Mouse (Mus musculus) thymus, postnatal 36 days (tissue): ENCODE data around the gene Lmbrd2.
"Not testable (repeated sequence)": the region's sequence is repeated elsewhere in the genome, so short reads cannot be mapped to it uniquely, and the experiment has no call there.

ENCODE experiments used
- DNase-seq, 2 experiments: peaks; one replicate each; pipeline ENCODE4 v3.0.0; 2022; ENCODE audit warnings: mixed read lengths in 2 of 2

The Lmbrd2 gene

GRCm38 (mm10) chr15:9134891-9135507 lies 5.4 kb upstream of the Lmbrd2 start:
- DNase-seq, result no peak

GRCm38 (mm10) chr15:9139447-9139846 lies 903 bp upstream of the Lmbrd2 start:
- DNase-seq, result no peak

- no peak for DNase-seq
These were observed 378 bp downstream of the Lmbrd2 start for GRCm38 (mm10) chr15:9140684-9141171.

GRCm38 (mm10) chr15:9155325-9155724 lies 15.0 kb downstream of the Lmbrd2 start, which contains the start of gene Skp2:
Skp2 (minus strand) TSS chr15:9155425.
- DNase-seq, result no peak

- DNase-seq, result no peak
These were observed 22.3 kb downstream of the Lmbrd2 start for GRCm38 (mm10) chr15:9162557-9163070.

- no peak for DNase-seq
These were observed 23.8 kb downstream of the Lmbrd2 start for GRCm38 (mm10) chr15:9164125-9164524.

GRCm38 (mm10) chr15:9177038-9177437 lies 36.7 kb downstream of the Lmbrd2 start:
- DNase-seq, result no peak

GRCm38 (mm10) chr15:9183995-9184394 lies 43.6 kb downstream of the Lmbrd2 start:
- no peak for DNase-seq

- no peak for DNase-seq
These were observed 49.4 kb downstream of the Lmbrd2 start for GRCm38 (mm10) chr15:9189796-9190195.

GRCm38 (mm10) chr15:9192685-9193084 lies 52.3 kb downstream of the Lmbrd2 start:
- DNase-seq, result not testable (repeated sequence)

- no peak for DNase-seq
These were observed 58.1 kb downstream of the Lmbrd2 start for GRCm38 (mm10) chr15:9198421-9198820.

GRCm38 (mm10) chr15:9211891-9212290 lies 71.5 kb downstream of the Lmbrd2 start:
- no peak for DNase-seq

- DNase-seq, result not testable (repeated sequence)
These were observed 72.7 kb downstream of the Lmbrd2 start for GRCm38 (mm10) chr15:9213026-9213425.

GRCm38 (mm10) chr15:9213431-9213830 lies 73.1 kb downstream of the Lmbrd2 start:
- not testable (repeated sequence) for DNase-seq

- DNase-seq, result no peak
These were observed 76.1 kb downstream of the Lmbrd2 start for GRCm38 (mm10) chr15:9216446-9216845.

- not testable (repeated sequence) for DNase-seq
These were observed 90.6 kb downstream of the Lmbrd2 start for GRCm38 (mm10) chr15:9230917-9231316.

GRCm38 (mm10) chr15:9246345-9246744 lies 106.0 kb downstream of the Lmbrd2 start:
- no peak for DNase-seq
